8 mouse cellular contexts compared by ENCODE assay signal in the genomic region with DNA sequence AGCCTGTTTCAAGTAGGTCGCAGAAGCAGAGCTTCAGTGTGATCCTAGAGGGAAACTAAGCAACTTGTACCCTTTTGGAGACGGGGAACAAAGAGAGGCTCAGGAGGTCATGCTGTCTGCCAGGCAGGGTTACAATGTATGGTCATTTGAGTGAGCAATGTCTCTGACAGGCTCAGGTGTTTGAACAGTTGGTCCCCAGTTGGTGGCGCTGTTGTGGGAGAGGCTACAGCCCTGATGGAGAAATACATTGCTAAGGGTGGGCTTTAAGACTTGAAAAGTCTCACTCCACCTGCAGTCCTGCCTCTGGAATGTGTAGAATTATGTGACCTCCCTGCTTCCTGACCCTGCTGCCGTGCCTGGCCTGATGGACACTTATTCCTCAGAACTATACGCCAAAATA. TPM values are rescaled to one million over a fixed set of nuclear protein-coding genes. Genes with fewer than 3 reads are reported as not detected.
DNase-seq lines count a peak whose midpoint lies in the region; ATAC-seq and TF ChIP-seq lines count a peak whose summit lies in the region.

No protein-coding gene starts in this region.

- no peak for ATAC-seq in intestine, postnatal 0 days
- ATAC-seq in intestine, embryonic 15.5 days = no peak
- ATAC-seq in G1E (ENCODE audit: extremely low read depth, insufficient number of reproducible peaks, low FRiP score, poor library complexity, severe bottlenecking) = no peak
- ATAC-seq in hindbrain, postnatal 0 days = no peak

- no peak overlapping the region for H3K9ac ChIP-seq in intestine, postnatal 0 days (ENCODE audit: low read depth, low read length)
- no peak overlapping the region for H3K9ac ChIP-seq in intestine, embryonic 15.5 days
- no peak overlapping the region for H3K9ac ChIP-seq in hindbrain, postnatal 0 days (replicated peaks; ENCODE audit: low read length)

- no peaks in the 10 kb centered on the region for H3K36me3 ChIP-seq in intestine, postnatal 0 days (ENCODE audit: control insufficient read depth, insufficient read depth)
- H3K36me3 ChIP-seq in intestine, embryonic 15.5 days = no peaks in the 10 kb centered on the region
- no peaks in the 10 kb centered on the region for H3K36me3 ChIP-seq in G1E (replicated peaks)
- H3K36me3 ChIP-seq in hindbrain, postnatal 0 days (ENCODE audit: insufficient read depth, low read length) = no peaks in the 10 kb centered on the region

- no peaks in the 10 kb centered on the region for H3K9me3 ChIP-seq in intestine, postnatal 0 days (ENCODE audit: control insufficient read depth)
- H3K9me3 ChIP-seq in intestine, embryonic 15.5 days = no peaks in the 10 kb centered on the region
- no peaks in the 10 kb centered on the region for H3K9me3 ChIP-seq in G1E (replicated peaks)
- H3K9me3 ChIP-seq in hindbrain, postnatal 0 days (ENCODE audit: low read length) = no peaks in the 10 kb centered on the region

- no peak overlapping the region for H3K27ac ChIP-seq in intestine, postnatal 0 days (ENCODE audit: low read depth, low read length)
- H3K27ac ChIP-seq in intestine, embryonic 15.5 days = no peak overlapping the region
- H3K27ac ChIP-seq in hindbrain, postnatal 0 days = peak overlapping the region; percentile 85; the same call in 1 of the 2 replicates

- DNase-seq in A20 (ENCODE audit: low read depth, low spot score) (peak; percentile 41), G1E (ENCODE audit: low spot score) (no peak)
- DNase-seq in hindbrain, postnatal 0 days (ENCODE audit: low spot score) = peak; percentile 54
- DNase-seq in spleen, adult 12 weeks (ENCODE audit: low spot score) = no peak
- DNase-seq in layer of hippocampus, adult 9-10 months (ENCODE audit: low spot score) = no peak
- DNase-seq in urinary bladder, postnatal 14 days (ENCODE audit: low spot score) = no peak

- no peaks in the 10 kb centered on the region for H3K4me1 ChIP-seq in intestine, postnatal 0 days (replicated peaks; ENCODE audit: control insufficient read depth, insufficient read depth, low read length)
- H3K4me1 ChIP-seq in intestine, embryonic 15.5 days (replicated peaks) = peaks cover 10% of the 10 kb centered on the region
- H3K4me1 ChIP-seq in G1E (ENCODE audit: insufficient read depth, low read depth, low read length) = peaks cover 5% of the 10 kb centered on the region; the same call in 1 of the 2 replicates
- H3K4me1 ChIP-seq in hindbrain, postnatal 0 days (ENCODE audit: insufficient read depth, low read length) = peaks cover 15% of the 10 kb centered on the region

- H3K27me3 ChIP-seq in intestine, postnatal 0 days (replicated peaks; ENCODE audit: control insufficient read depth, insufficient read depth, low read length) = no peaks in the 10 kb centered on the region; the same call in 1 of the 2 replicates
- no peaks in the 10 kb centered on the region for H3K27me3 ChIP-seq in intestine, embryonic 15.5 days (replicated peaks)
- H3K27me3 ChIP-seq in G1E (ENCODE audit: insufficient read depth, low read length) = peaks cover 27% of the 10 kb centered on the region
- H3K27me3 ChIP-seq in hindbrain, postnatal 0 days (ENCODE audit: insufficient read depth, low read length) = no peaks in the 10 kb centered on the region

- H3K4me2 ChIP-seq in intestine, postnatal 0 days (replicated peaks; ENCODE audit: low read depth) = no peak overlapping the region
- no peak overlapping the region for H3K4me2 ChIP-seq in intestine, embryonic 15.5 days (replicated peaks)
- no peak overlapping the region for H3K4me2 ChIP-seq in hindbrain, postnatal 0 days (ENCODE audit: low read depth, low read length)

- H3K4me3 ChIP-seq in intestine, postnatal 0 days (ENCODE audit: low read depth, low read length) = no peak overlapping the region
- H3K4me3 ChIP-seq in intestine, embryonic 15.5 days (replicated peaks) = no peak overlapping the region
- H3K4me3 ChIP-seq in G1E (ENCODE audit: low read depth, low read length) = no peak overlapping the region
- H3K4me3 ChIP-seq in hindbrain, postnatal 0 days (ENCODE audit: low read length) = no peak overlapping the region

- TF ChIP-seq CTCF in intestine, postnatal 0 days (IDR thresholded peaks at IDR 0.05; ENCODE audit: low read depth) = peak; percentile 43
- peak; percentile 14; the same call in 1 of the 2 replicates for TF ChIP-seq CTCF in G1E (IDR thresholded peaks at IDR 0.05; ENCODE audit: low read depth, low read length)
- peak; percentile 62 for TF ChIP-seq CTCF in hindbrain, postnatal 0 days (IDR thresholded peaks at IDR 0.05; ENCODE audit: low read depth)

- 75% methylated on average over 5 of the region's 5 CpGs for WGBS in intestine, postnatal 0 days
- 68% methylated on average over 5 of the region's 5 CpGs for WGBS in intestine, embryonic 15.5 days
- whole genome bisulfite sequencing in hindbrain, postnatal 0 days = 56% methylated on average over 5 of the region's 5 CpGs

RNA-seq across cellular contexts. Expression of a gene that starts 21.4 kb away (rescaled TPM):
- 0.64 and 1.0 TPM in 2 replicates for polyA plus RNA-seq in intestine, postnatal 0 days (2015; fragmentation: Nextera tagmentation; extraction: Ambion mirVana)
- polyA plus RNA-seq in intestine, embryonic 15.5 days (2015; fragmentation: Nextera tagmentation; extraction: Ambion mirVana) = 1.9 and 2.2 TPM in 2 replicates
- total RNA-seq in G1E (2014; fragmentation: Nextera tagmentation) = 0.75 TPM in 1 of 2 replicates, not detected in the other
- total RNA-seq in G1E (2017) = 0.33 and 0.52 TPM in 2 replicates
- polyA plus RNA-seq in G1E (2012) = 0.05 and 0.06 TPM in 2 replicates
- 14.0 and 20.7 TPM in 2 replicates for total RNA-seq in hindbrain, postnatal 0 days (2014; rRNA removed)
- polyA plus RNA-seq in hindbrain, postnatal 0 days (2015; fragmentation: Nextera tagmentation; extraction: Ambion mirVana) = 6.7 and 7.7 TPM in 2 replicates

Comparison
In these comparisons a context has a peak if more than half of its experiments do, and no peak if none do; other contexts are left out.
1. DNase-seq: peak in A20 (single experiment) and hindbrain, postnatal 0 days (single experiment); none in G1E (single experiment), spleen, adult 12 weeks (single experiment), layer of hippocampus, adult 9-10 months (single experiment) and urinary bladder, postnatal 14 days (single experiment).
2. Peak in every context shown above with its lines, with median percentiles within 50 percentile points of each other: CTCF ChIP-seq.